Mouse (Mus musculus): Measurements from ENCODE around the gene Mab21l1. TPM values are rescaled to one million over a fixed set of nuclear protein-coding genes. Genes with fewer than 3 reads are reported as not detected.

The Mab21l1 gene
- total RNA-seq, 2 experiments from 2014 or later = 0.87 to 1.1 TPM

GRCm38 (mm10) chr3:55814993-55815625, 32.8 kb downstream of the Mab21l1 start:
- DNase-seq (ENCODE audit: low spot score in 2 of 2) = no peak

- no peak for DNase-seq (ENCODE audit: low spot score in 2 of 2)
Observed at GRCm38 (mm10) chr3:55816096-55816495, 33.8 kb downstream of the Mab21l1 start.

GRCm38 (mm10) chr3:55816638-55817375, 34.5 kb downstream of the Mab21l1 start:
- DNase-seq (ENCODE audit: low spot score in 2 of 2) = no peak

- DNase-seq (ENCODE audit: low spot score in 2 of 2) = no peak
Observed at GRCm38 (mm10) chr3:55818082-55818481, 35.8 kb downstream of the Mab21l1 start.

GRCm38 (mm10) chr3:55819598-55819997, 37.3 kb downstream of the Mab21l1 start:
- no peak for DNase-seq (ENCODE audit: low spot score in 2 of 2)

- DNase-seq (ENCODE audit: low spot score in 2 of 2) = no peak
Observed at GRCm38 (mm10) chr3:55824864-55825263, 42.6 kb downstream of the Mab21l1 start.

GRCm38 (mm10) chr3:55828481-55829256, 46.4 kb downstream of the Mab21l1 start:
- DNase-seq (ENCODE audit: low spot score in 2 of 2) = no peak

- no peak for DNase-seq (ENCODE audit: low spot score in 2 of 2)
Observed at GRCm38 (mm10) chr3:55830226-55830625, 47.9 kb downstream of the Mab21l1 start.

All from layer of hippocampus, postnatal 10 days (tissue).